Mouse (Mus musculus) adrenal gland, postnatal 10 days (tissue): ENCODE data around the gene Rab22a. TPM values are rescaled to one million over a fixed set of nuclear protein-coding genes. Genes with fewer than 3 reads are reported as not detected.
A peak's percentile ranks its signal among the peaks of the same experiment; 100 is the strongest.
"Not testable (repeated sequence)": the region's sequence is repeated elsewhere in the genome, so short reads cannot be mapped to it uniquely, and the experiment has no call there.

Experiments
- DNase-seq: peaks from one replicate; pipeline ENCODE4 v3.0.0; 2021; ENCODE audit warnings: mixed read lengths
- total RNA-seq, 2 experiments: library from RNA; stranded (reverse); gene quantifications; 2 replicates each; pipeline ENCODE4 v1.2.3; 2021

The Rab22a gene
- total RNA-seq, 2 experiments from 2014 or later, result 28.3 to 29.8 TPM

DNA sequence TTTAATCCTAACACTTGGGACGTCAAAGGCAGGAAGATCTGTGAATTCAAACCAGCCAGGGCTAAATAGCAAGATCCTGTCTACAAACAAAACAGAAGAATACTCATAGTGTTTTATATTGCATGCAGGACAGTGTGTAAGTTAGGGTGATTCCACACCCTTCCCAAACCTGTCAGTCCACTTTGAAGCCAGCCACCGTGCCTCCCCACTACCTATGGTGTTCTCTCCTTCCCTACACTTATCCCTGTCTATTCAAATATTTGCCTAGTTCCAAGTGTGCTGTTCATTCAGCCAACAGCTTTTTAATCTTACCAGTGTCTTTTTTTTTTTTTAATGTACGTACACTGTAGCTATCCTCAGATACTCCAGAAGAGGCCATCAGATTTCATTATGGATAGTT, 7.3 kb downstream of the Rab22a start:
- DNase-seq, result no peak

DNA sequence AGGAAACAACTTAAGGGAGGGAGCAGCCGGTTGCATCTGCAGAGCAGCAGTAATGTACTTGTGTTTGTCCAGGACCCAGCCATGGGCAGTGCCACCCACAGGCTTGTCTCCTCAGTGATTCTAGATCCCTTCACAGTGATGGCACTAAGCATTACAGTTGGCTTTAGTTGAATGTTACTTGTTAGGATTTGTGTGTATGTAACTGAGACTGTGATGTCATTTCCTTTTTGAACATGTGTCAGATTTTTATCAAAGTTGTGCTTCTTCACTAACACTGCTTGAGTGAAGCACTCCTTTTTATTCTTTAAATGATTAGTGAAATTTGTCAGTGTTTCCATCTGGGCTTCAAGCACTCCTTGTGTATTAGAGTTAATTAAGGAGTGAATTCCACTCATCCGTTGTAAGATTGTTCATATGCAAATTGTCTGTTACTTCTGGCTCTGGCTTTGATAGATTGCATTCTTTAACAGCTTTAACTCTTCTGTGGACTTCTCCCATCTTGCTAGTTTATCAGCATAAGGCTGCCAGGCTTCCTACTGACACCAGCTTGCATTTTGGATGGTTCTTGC, 12.9 kb downstream of the Rab22a start:
- DNase-seq, result no peak

DNA sequence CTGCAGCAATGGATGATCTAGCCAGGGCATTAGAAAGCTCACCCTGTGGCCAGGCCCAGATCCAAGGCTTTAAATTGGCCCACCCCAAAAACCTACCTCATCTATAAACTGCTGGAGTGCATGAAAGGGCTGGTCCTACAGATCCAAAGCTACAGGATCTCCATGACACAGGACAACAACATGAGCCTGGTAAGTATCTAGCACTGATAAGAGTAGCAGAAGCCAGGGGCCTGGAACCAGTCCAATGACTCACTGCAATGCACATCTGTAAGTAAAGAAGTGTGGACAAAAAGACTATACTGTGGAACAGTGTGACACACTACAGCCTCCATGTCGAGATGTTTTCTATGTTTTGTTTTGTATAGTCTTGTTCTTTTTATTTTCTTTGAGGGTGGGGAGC, 13.9 kb downstream of the Rab22a start:
- DNase-seq, result no peak

DNA sequence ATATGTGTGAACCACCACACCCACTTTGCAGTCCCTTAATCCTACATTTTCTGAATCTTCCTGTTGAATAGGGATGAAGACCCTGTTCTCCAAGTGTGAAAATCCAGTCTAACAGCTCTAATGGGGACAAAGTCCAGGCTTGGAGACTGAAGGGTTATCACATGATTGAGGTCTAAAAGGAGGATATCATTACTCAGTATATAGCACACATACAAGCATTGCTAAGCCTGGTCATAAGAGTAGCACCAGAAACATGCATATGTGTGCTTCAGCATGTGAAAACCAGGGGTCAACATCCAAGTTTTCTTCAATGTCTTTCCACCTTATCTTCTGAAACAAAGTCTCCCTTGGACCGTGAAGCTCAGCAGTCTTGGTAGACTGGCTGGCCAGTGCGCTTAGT, 19.0 kb downstream of the Rab22a start:
- DNase-seq, result no peak

DNA sequence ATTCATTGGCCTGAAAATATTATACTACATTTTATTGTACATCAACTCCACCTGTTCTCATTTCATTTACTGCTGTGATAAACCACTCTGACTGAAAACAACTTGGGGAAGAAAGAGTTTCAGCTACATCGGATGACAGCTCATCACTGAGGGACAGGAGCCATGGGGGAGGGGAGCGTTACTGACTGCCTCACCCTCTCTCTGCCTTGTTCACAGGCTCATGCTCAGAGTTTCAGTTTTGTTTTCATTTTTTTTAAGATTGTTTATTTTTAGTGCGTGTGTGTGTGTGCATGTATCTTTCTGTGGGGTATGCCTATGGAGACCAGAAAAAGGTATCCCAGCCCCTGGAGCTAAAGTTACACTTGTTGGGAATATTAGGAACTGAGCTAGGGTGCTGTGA, 19.7 kb downstream of the Rab22a start:
- DNase-seq, result no peak

DNA sequence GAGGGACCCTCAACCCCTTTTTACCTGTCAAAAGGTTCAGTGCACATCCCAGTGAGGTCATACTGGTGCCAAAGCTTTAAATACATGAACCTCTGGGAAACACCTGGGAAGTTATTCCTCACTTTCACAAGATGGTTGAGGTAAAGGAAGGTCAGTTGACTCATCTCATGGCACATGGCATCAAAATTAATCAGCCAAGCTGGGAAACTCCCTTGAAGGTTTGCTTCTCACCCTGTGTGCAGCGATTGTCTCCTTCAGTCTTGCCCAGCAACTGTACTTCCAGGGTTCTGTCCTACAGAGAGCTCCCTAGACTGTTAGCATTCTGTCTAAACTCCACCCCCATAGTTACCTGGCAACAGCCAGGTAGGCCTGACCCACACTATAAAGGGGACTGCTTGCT, 20.6 kb downstream of the Rab22a start:
- no peak for DNase-seq

DNA sequence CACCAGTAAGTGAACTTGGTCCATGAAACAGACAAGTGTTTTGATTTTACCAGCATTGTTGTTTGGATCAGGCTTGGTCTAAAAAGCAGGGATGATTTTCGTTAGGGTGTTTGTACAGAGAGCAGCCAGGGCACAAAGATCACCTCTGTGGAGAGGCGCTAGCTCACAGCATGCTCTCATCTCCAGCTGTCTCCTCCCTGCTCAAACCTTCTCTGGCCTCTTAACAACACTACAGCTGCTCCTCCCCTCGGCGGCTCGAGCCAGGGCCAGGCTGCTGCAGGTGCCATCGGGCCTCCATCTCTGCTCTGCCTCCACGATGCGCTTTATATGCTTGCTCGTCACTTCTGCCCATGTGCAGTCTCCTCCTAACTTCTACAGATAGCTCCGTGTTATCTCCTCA, 23.2 kb downstream of the Rab22a start:
- no peak for DNase-seq

DNA sequence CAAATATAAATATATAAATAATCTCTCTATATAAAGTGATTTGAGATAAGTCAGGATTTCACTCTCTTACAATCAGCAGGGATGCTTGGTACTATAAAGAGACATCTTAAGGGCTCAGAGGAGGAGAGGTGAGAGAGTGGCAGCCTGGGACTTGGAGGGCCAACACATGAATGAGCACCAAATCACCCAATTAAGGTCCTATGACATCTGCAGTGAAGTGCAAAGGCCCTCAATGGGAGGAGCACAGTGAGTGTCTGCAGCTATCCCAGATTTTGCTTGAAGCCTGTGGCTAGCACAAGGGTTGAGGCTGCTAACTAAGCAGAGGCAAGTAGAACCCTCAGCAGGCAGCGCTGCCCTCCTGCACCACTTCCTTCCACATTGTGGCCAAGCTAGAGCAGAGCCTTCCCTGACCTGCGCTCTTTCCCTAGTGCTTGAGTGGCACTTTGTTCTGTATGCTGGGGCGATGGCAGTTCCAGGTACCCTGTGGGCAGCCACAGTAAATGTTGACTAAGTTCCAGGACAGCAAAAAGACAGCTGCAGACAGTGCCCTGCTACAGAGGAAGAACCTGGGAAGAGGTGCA, 26.3 kb downstream of the Rab22a start:
- DNase-seq, result no peak

DNA sequence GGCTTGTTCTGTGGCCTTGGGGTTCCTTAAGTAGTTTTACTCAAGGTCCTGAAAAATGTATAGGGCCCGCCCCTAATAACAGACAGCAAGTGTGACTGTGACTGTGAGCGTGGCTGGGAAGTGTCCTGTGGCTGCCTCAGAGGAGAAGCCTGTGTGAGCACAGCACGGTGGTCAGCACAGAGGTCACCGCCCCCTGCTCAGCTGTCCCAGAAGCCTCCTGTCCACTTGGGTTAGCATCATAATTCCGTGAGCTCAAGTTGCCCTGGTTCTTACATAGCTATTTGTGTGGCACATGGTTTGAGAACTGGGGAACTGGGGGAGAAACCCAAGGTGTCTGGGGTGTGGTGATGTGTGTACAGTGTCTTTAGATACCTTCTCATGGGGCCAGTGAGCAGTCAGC, 27.8 kb downstream of the Rab22a start:
- DNase-seq, result no peak

DNA sequence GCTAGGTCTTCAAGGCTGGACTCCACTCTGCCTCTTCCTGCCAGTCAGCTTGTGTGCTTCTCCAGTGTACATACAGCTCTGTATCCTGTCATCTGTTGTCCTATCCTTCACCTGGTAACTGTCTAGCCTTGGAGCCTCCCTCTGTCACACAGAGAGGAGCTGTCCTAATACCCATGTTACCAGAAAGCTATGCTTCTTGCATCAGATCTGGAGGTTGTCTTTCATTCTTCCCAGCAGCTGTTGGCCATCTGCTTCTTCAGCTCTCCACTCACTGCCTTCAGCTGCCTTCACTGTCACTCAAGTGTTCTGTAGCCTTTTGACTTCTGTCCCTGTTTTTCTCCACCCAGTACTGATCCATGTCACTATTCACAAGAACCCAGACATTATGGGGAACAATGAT, 30.3 kb downstream of the Rab22a start:
- no peak for DNase-seq

DNA sequence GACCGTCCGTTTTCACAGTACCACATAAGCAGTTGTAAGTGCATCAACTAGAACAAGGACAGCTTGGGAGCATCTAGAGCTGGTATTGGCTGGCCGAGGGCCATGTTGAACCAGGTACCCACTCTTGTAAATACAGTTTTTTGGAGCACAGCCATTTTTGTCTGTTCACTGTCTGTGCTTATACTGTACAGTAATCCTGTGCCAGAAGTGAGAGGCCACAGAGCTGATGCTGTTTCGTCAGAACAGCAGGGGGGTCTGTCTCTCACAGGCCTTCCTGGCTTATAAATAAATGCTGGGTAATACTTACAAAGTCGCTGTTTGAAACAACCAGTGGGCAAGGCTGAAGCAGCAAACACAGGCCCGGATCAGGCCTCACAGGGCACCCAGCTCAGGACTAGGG, 32.2 kb downstream of the Rab22a start:
- no peak for DNase-seq

DNA sequence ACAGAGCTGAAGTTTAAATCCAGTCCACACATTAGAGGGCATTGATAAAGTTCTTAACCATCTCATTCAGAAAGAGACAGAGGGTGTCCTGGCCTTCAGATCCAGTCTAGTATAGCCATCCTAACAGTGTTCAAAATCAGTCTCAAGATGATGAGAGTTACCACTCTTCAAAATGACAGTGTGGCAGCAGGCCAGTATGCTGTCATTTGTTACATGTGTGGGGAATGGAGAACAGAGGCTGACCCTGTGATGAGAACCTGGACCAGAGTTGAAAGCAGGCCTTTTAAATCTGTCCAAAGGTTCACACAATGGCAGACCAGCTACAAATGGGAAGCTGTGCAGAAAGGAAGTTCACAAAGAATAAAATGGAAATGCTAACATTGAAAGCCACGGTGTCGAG, 33.1 kb downstream of the Rab22a start:
- no peak for DNase-seq

DNA sequence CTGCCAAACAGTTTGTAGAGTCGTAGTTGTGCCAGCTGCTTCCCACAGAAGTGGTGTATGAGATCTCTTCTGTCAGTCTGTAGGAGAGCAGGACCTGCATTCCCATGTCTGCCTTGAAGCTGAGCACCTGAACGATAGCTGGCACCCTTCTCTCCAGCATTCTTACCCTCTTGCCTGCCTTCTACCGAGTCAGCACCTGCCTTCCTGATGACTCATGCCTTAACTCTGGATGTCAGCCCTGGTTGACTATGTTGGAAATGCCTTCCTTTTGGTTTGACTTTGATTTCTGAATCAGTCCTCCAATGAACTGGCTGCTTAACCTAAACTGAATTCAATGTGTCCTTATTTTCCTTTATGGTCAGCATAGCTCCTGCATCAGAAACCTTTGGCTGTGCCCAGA, 39.3 kb downstream of the Rab22a start:
- DNase-seq, result no peak

DNA sequence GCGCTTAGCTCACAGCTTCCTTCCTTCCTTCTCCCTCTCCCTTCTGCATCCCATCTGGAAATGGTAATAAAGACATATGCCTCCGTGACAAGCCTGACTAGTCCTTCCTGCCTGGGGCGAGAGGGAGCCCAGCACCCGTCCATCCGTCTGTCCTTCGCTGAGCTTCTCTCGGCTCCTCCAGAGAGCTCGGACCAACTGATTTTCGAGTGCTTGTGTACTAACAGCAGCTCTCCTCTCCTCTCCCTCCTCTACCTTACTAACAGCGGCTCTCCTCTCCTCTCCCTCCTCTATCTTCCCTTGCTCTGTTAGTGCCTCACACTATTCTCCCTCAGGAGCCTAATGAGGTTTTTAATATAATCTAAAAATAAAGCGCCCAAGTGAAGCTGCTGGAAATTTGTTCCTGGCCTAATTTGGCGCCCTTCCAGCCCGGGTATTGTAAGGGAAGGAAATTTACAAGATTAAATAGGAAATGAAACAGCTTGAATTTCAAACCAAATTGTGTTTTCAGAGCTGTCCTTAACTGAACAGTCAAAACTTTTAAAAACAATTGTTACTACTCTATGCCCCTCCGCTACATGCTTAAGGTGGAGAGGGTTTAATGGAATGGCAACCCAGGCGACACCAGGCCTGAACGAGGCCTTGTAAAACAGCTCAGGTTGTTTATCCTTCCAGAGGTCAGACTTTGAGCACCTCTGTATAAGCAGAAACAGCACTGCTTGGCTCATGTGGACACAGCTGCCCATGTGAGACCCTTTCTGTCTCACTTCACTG, 42.7 kb downstream of the Rab22a start:
- DNase-seq, result peak; percentile 34

DNA sequence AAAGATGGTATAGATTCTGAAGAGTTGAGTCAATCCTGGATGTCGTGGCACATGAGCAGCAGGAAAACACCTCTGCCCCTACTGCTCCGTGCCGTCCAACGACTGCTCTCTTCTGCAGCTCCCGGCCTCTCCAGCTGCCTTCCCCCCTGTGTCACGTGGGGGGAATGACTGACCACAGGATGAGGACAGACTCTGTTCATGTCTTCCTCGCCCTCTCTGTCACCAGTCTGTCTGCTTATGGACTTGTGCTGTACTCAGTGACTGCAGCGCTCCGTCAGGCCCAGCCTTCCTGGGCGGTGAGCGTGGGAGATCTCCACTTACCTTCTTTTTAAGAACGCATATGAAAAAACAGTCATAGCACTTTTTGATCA, 43.3 kb downstream of the Rab22a start:
- DNase-seq, result no peak

DNA sequence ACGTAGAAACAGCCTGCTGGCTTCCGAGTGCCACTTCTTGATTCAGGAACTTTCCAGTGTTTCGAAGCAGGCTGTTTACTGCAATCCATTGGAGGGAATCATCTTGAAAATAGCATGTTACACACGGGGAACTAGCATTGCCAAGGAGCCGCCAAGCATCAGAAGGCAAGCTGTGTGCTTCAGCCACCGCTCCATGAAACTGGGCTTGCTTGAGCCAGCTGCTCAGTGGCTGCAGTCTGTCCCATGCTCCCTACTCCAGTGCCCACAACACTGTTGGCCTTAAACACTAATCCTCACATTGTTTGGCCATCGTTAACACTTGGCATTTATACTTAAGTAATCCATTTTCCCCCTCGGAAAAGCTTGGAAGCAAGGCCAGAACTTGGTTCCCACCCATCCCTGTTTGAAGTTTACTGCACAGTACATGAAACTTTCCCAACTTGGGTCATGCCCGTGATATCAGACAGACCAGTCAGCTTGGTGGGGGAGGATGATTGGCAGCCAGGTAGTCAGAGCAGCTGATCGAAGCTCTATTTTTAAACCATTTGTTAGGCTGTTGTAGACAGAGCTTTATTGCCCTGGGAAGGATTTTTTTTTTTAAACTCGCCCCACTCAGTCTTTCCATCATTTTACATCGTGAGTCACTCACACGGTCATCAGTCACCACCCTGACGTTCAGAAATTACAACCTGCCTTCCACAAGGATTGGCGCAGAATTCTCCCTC, 46.4 kb downstream of the Rab22a start:
- DNase-seq, result no peak

DNA sequence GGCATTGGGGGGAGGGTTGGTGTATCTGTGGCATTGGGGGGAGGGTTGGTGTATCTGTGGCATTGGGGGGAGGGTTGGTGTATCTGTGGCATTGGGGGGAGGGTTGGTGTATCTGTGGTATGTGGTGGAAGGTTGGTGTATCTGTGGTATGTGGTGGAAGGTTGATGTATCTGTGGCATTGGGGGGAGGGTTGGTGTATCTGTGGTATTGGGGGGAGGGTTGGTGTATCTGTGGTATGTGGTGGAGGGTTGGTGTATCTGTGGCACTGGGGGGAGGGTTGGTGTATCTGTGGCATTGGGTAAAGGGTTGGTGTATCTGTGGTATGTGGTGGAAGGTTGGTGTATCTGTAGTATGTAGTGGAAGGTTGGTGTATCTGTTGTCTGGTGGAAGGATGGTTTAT, 48.1 kb downstream of the Rab22a start:
- not testable (repeated sequence) for DNase-seq

DNA sequence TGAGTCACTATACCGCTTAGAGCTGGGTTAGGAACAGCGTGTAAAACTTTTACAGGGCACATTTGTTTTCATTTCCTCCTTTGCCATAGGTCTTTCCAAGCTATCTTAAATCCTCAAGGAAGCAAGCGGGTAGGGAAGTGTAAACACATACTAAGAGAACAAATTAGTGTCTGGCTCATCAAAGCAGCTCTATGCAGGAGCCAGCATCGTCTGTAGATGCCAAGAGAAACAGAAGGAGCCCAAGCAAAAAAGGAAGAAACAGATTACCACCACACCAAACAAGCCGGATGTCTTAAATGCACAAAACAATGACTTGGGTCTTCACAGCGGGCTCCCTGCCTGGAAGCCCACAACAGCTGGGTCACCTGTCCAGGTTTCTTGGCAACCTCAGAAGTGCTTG, 50.6 kb downstream of the Rab22a start:
- DNase-seq, result no peak

DNA sequence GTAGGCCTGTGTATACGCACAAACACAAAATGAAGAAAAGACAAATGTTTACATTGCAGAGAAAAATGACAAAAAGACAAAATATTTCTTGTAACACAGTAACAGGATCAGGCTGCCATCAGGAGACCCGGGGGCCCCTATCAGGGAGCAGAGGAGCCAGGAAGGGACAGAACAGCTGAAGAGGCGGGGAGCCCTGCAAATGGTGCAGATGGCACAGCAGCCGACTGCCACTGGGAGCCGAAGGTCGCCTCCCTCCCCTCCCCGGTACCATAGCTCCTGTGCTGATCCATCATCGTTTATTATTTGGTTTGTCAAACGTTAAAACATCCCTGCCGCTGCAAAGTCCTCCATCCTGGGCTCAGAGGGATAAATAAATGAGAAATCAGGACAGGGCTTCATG, 53.1 kb downstream of the Rab22a start:
- DNase-seq, result peak; percentile 26

DNA sequence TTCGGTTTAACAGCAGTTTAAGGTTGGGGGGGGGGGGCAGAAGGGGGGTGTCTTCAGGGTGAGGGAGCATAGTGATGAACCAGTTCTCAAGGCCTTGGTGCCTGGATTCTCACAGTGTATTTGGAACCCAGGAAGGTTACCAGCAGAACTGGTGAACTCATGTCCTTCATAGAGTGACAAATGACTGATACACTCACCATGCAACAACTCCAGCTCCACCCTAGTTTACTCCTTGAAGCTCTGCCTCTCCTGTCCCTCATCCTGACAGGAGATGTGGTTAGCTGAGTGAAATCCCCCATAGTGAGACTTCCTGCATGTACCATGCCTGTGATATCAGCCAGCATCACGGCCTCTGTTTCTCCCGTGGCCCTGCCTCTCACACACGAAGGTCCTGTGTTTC, 53.7 kb downstream of the Rab22a start:
- DNase-seq, result peak; percentile 28

DNA sequence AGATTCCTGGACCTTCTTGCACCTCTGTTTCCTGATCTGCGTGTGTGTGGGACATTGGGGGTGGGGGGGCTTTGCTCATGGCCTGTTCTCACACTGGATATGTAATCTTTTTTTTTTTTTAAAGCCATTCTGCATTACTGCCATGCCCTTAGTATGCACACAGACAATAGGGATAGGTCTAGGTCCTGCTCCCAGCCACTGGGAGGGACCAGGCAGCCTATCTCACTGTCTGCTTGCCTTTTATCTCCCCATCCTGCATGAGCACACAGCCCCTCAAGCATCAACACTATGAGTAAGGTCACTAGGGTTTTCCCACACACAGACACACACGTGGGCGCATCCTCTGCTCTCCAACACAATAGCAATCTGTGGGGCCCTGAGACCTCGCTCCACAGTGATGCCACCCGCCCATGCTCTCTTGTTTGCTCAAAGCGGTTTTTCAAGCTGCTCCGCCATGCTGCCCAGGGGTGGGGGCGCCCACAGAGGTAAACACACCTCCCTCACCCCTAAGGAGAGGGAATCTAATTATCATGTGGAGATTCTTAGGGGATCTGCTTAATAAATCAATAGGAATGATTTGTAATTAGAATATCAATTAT, 55.2 kb downstream of the Rab22a start:
- no peak for DNase-seq

DNA sequence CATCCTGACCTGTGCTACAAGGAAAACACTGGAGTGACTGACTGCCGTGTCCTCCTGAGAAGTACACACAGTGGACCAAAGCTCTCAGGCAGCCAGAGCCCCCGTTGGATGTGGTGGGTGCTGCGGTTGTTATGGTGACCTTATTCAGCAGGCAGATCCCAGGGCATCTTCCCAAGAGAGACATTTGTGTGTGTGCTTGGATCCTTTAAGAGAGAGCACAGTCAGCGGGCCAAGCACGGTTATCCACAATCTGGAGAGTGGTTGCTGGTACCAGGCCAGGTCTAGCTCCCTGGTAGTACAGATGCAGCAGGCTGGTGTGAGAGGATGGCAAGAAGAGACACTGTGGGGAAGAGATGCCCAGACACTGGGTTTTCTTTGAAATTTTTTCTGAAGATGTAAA, 57.4 kb downstream of the Rab22a start:
- DNase-seq, result no peak

DNA sequence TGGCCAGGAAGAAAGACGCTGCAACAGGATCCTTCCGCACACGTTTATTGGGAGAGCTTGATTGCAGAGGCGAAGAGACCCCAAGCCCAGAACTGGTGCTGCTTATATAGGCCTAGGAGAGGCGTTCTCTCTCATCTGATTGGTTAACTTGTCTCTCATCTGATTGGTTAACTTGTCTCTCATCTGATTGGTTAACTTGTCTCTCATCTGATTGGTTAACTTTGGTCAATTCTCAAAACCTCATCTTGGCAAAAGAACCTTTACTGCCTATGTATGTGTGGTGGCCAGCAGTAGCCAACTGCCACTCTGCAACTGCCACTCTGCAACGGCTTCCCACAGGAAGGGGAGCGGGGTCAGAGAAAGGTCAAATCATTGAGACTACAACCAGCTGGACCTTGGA, 59.6 kb downstream of the Rab22a start, which contains the start of gene 1700010B08Rik:
TSS of gene 1700010B08Rik (plus strand) at position 301 of the 400 bp plus-strand sequence.
- not testable (repeated sequence) for DNase-seq
